Mouse (Mus musculus): Measurements from ENCODE around the gene Pax8.

DNA sequence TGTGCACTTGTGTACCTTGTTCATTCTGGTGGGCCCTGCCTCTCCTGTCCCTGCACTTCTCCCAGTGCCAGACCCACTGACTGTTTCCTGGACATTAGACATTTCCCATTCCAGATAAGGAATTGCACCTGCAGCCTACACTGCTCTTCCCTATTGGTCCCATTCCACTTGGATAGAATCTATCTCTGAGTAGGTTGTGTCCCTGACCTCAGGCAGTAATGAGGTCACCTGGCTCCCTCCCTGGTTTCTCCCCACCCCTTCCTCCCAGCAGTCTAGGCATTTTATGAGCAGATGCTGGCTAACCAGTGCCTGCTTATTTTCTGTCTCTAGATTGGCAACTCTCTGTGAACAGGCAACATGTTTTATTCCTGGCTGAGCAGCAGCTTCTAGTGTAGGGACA lies 91.0 kb downstream of the Pax8 start:
- no peak for TF ChIP-seq CTCF (IDR thresholded peaks at IDR 0.05; ENCODE audit: low read depth, low read length)
- TF ChIP-seq GATA1 (IDR thresholded peaks at IDR 0.05; ENCODE audit: borderline replicate concordance, low read length) = no peak
- no peak for TF ChIP-seq TAL1 (conservative IDR thresholded peaks at IDR 0.05; ENCODE audit: low read depth, low read length)
- TF ChIP-seq GATA2 (IDR thresholded peaks at IDR 0.05; ENCODE audit: borderline replicate concordance, low read depth, low read length) = no peak

Measured in G1E (cell line).